Mouse (Mus musculus) lung, adult 2 months (tissue): ENCODE results near the gene Mfsd11.

Experiments used
- CTCF ChIP-seq: fragments of 200-500 bp; IDR thresholded peaks from 2 replicates; pipeline ENCODE4 v1.5.1; 2011; ENCODE audit warnings: mild to moderate bottlenecking, low read length, control low read depth; ENCODE audit not compliant: insufficient read depth
- POLR2A ChIP-seq: fragments of 200-500 bp; IDR thresholded peaks from 2 replicates; pipeline ENCODE4 v1.6.1; 2011; ENCODE audit warnings: low read depth, mild to moderate bottlenecking, control low read depth, low read length, borderline replicate concordance; ENCODE audit errors: extremely low read depth

DNA sequence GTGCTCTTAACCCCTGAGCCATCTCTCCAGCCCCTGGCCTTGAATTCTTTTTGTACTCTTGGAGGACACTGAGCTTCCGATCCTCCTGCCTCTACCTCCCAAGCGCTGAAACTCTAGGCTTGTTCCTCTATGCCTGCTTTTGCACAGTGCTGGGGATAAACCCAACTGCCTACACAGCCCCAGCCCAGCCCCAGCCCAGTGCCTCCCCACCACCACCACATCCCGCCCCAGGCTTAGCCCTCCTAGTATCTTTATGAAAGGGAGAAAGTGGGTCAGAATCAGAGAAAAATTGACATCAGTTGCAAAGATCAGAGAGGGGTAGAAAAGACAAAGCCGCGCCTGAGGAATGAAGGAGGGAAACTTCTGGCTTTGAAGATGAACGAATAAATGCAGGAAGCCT lies 31.8 kb downstream of the Mfsd11 start:
- TF ChIP-seq CTCF (no peak), POLR2A (no peak)
